Mouse (Mus musculus) neutrophil, adult 5-6 weeks (primary cell): ENCODE measurements around the gene Myo18b. TPM values are rescaled to one million over a fixed set of nuclear protein-coding genes. Genes with fewer than 3 reads are reported as not detected.

Source experiments
- ATAC-seq: fragments of 151-379, 151-347 bp; 2 replicates; pipeline ENCODE4 v1.8.0; 2017; ENCODE audit warnings: mild to moderate bottlenecking, moderate TSS enrichment; ENCODE audit not compliant: insufficient number of reproducible peaks, poor library complexity, low FRiP score, severe bottlenecking; ENCODE audit errors: extremely low read depth
- total RNA-seq: library from RNA; stranded (forward); fragments of 200-1000 nt; gene quantifications from 2 replicates; pipeline ENCODE4 v1.2.3, GENCODE M21; 2017

The Myo18b gene
- total RNA-seq, result 0.23 TPM in 1 of 2 replicates, not detected in the other

GRCm38 (mm10) chr5:112895674-112896654 lies at the start of gene Myo18b:
Gene Myo18b, minus strand, starts transcription at chr5:112896362.
- ATAC-seq, result no peak

- no peak for ATAC-seq
Observed at GRCm38 (mm10) chr5:112945925-112946324, 49.8 kb upstream of the Myo18b start.

- ATAC-seq, result no peak
Observed at GRCm38 (mm10) chr5:112942244-112942643, 46.1 kb upstream of the Myo18b start.

GRCm38 (mm10) chr5:112941001-112941400 lies 44.8 kb upstream of the Myo18b start:
- no peak for ATAC-seq

GRCm38 (mm10) chr5:112936632-112937031 lies 40.5 kb upstream of the Myo18b start:
- no peak for ATAC-seq

GRCm38 (mm10) chr5:112935436-112935835 lies 39.3 kb upstream of the Myo18b start:
- no peak for ATAC-seq

GRCm38 (mm10) chr5:112932878-112933567 lies 36.9 kb upstream of the Myo18b start:
- no peak for ATAC-seq

- ATAC-seq, result no peak
Observed at GRCm38 (mm10) chr5:112931901-112932300, 35.7 kb upstream of the Myo18b start.

GRCm38 (mm10) chr5:112928201-112928881 lies 32.2 kb upstream of the Myo18b start:
- no peak for ATAC-seq

- no peak for ATAC-seq
Observed at GRCm38 (mm10) chr5:112925422-112925821, 29.3 kb upstream of the Myo18b start.

- ATAC-seq, result no peak
Observed at GRCm38 (mm10) chr5:112924806-112925205, 28.6 kb upstream of the Myo18b start.

- no peak for ATAC-seq
Observed at GRCm38 (mm10) chr5:112923841-112924240, 27.7 kb upstream of the Myo18b start.

- ATAC-seq, result no peak
Observed at GRCm38 (mm10) chr5:112921914-112922313, 25.8 kb upstream of the Myo18b start.

GRCm38 (mm10) chr5:112910381-112910780 lies 14.2 kb upstream of the Myo18b start:
- no peak for ATAC-seq

GRCm38 (mm10) chr5:112908169-112908614 lies 12.0 kb upstream of the Myo18b start:
- no peak for ATAC-seq

GRCm38 (mm10) chr5:112907504-112907903 lies 11.3 kb upstream of the Myo18b start:
- no peak for ATAC-seq

- ATAC-seq, result no peak
Observed at GRCm38 (mm10) chr5:112893462-112894060, 2.6 kb downstream of the Myo18b start.

GRCm38 (mm10) chr5:112892411-112892810 lies 3.8 kb downstream of the Myo18b start:
- ATAC-seq, result no peak

- ATAC-seq, result no peak
Observed at GRCm38 (mm10) chr5:112888651-112889050, 7.5 kb downstream of the Myo18b start.
